Mouse (Mus musculus): ENCODE results near the gene Cpm. TPM values are rescaled to one million over a fixed set of nuclear protein-coding genes. Genes with fewer than 3 reads are reported as not detected.
"Not testable (repeated sequence)": the region's sequence is repeated elsewhere in the genome, so short reads cannot be mapped to it uniquely, and the experiment has no call there.

Cpm gene
- total RNA-seq, 2 experiments from 2014 or later, result 20.3 to 33.2 TPM

DNA sequence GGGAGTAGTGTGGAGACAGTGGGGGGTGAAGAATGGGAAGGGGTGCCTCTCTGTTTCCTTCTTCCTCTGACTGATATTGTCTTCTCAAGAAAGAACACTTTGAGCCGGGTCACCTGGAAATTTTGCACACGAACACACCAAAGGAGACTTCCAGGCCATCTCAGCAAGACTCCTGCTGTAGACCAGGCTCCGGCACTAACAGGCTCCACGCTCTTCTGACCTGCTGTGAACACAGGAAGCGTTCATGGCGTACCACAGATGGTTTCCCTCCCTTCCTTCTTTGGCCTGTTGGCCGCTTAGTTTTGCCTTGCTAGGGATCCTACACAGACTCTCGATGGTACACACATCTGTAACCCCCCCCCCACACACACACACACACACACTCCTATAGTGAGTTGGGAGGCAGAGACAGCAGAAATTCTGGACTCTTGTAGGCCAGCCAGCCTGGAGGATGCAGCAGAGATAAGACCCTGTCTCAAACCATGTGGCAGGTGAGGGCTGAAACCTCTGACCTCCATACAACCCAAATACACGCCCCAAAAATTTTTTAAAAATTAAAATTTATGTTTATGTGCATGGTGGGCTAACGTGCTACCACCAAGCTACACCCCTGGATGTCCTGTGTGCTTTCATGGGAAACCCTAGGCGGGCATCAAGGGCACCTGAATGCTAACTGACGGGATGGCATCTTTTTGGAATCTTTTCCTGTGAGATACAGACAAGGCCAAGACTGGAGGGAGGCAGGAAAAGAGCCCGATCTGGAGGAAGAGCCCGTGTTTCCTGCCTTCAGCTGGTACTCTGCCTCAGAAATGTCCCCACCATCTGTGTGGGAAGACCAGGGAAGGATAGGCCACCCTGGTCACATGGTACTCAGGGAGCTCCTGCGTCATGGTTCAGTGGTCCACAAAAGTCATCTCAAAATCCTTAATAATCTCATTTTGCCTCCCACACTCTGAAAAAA, 23.7 kb upstream of the Cpm start:
- DNase-seq (ENCODE audit: low spot score in 2 of 2), result no peak

GRCm38 (mm10) chr10:117606423-117606822, 22.9 kb upstream of the Cpm start:
- DNase-seq (ENCODE audit: low spot score in 2 of 2), result no peak

DNA sequence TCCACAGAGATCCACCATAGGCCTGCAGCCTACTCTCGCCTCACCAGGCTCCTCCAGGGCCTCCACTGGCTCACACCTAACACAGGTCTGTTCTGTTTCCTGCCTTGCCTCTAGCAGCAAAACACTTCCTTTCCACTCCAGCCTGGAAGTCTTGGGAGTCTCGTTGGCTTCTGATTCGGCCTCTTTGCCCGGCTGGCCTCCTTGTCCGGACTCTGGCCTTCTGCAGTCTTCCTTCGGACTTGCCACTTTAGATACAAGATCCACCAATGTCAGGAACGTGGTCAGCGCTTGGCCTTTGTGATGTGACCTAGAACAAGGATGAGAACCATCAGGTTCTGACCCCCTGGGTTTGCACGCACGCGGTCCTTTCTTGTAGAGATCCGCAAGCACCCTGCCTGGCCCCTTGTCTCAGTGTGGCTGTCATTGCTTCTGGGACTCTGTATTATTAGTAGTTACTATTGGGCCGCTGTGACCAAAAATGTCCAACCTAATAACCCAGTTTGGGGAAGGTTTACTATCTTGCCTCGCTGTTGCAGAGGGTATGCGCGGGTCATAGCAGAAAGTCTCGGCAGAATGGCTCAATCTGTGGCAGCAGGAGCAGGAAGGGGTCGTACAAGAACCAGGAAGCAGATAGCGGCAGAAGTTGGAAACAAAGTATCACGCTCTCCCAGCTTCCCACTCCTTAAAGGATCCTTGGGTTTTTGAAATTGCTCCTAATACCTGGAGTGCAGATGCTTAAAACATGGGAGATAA, 22.1 kb upstream of the Cpm start:
- DNase-seq (ENCODE audit: low spot score in 2 of 2), result no peak

DNA sequence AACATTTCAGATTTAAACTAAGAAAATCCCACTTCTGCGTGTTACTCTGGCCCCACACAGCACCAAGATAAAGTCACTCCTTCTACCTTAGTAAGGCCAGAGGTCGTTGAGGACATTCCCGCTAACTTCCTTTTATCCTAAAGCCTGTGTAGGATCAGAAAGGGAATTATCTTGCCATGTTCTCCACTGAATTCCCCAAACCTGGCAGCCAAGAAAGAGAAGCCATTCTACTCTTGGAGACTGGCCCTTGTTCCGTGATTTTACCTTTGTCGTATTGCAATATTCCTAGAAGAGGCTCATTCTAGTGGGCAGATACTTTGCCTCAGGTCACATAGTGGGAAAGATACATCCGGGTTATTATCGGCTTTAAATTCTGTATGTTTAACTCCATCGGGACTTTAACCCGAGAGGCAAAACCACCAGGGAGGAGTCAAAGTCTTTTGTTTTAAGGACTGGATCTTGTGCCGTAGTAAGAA, 21.5 kb upstream of the Cpm start:
- DNase-seq (ENCODE audit: low spot score in 2 of 2), result no peak

- DNase-seq (ENCODE audit: low spot score in 2 of 2), result no peak
Measured at GRCm38 (mm10) chr10:117608487-117608886, 20.8 kb upstream of the Cpm start.

DNA sequence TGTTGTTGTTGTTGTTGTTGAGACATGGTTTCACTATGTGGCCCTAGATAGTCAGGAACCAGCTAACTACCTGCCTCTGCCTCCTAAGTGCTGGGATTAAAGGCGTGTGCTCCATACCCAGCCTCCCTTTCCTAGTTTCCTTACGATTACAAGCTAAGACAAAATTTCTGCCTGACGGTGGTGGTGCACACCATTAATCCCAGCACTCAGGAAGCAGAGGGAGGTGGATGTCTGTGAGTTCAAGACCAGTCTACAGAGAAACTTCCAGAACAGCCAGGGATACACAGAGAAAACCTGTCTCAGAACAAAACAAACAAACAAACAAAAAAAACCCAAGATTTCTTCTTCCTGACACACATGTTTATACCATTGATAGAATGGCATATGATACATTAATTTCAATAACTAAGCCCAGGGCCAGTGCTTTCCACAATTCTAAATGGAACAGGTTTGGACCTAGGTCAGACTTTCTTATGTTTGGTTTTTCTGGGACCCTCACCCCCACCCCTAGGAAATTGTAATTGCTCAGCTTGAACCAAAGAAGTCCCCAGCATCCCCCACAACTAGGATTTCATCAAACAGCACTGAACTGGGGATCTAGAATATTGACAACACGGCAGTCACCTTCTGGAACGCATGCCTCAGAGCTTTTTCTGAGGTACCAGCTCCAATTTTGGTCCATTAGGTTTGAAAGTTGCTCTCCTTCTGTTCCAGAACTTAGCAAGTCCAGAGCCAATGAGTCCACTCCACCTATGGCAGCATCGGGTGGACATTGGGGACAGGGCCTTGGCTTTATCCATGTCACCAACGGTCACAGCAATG, 20.1 kb upstream of the Cpm start:
- no peak for DNase-seq (ENCODE audit: low spot score in 2 of 2)

GRCm38 (mm10) chr10:117609810-117610090, 19.6 kb upstream of the Cpm start:
- no peak for DNase-seq (ENCODE audit: low spot score in 2 of 2)

DNA sequence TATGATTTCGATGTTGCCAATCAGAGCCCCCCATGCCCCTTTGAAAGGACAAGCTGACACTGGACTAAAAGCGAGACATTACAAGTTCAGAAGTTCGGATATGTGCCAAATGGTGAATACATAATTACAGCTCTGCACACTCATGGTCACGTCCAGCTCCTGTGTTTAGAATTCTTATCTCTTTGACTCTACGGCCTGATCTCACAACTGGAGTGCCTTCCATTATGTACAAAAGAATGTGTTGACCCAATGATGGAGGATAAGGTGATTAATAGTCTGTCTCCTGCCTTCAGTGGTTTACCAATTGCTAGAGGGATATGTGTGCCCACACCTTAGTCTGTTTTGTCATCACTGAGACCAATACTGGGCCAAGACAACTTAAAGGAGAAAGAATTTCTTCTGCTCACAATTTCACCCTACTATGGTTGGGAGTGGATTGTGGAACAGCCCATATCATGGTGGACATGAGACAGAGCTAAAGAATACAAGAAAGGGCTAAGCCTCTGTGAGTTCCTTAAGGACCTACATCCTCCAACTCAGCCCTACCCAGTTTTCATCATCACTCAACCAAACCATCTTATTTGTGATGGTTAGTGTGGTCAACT, 19.0 kb upstream of the Cpm start:
- no peak for DNase-seq (ENCODE audit: low spot score in 2 of 2)

GRCm38 (mm10) chr10:117610794-117611384, 18.4 kb upstream of the Cpm start:
- DNase-seq (ENCODE audit: low spot score in 2 of 2), result no peak

DNA sequence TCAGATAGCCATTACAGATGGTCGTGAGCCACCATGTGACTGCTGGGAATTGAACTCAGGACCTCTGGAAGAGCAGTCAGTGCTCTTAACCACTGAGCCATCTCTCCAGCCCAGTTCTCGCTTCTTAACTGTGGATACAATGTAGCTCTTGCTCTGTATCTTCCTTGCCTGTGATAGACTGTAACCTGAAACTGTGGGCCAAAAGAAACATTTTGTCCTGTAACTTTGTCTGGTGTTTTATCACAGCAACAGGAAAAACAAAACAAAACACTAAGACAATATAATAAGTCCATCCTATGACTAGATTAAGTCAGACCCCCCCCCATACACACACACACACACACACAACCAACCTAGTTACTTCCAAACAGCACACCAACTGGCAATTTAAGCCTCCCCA, 17.8 kb upstream of the Cpm start:
- DNase-seq (ENCODE audit: low spot score in 2 of 2), result no peak

DNA sequence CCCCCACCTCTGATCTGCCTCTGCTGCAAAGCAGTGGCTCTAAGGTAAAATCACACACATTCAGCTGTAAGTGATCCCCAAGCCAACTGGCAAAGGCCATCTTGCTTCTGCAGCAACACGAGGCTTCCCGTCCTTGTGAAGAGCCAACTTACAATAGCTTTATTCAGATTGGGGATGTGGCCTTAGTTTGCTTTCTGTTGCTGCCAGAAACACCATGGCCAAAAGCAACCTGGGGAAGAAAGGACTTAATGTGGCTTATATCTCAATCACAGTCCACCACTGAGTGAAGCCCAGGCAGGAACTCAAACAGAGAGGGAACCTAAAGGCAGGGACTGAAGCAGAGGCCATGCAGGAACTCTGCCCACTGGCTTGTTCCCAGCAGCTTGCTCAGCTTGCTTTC, 17.3 kb upstream of the Cpm start:
- no peak for DNase-seq (ENCODE audit: low spot score in 2 of 2)

DNA sequence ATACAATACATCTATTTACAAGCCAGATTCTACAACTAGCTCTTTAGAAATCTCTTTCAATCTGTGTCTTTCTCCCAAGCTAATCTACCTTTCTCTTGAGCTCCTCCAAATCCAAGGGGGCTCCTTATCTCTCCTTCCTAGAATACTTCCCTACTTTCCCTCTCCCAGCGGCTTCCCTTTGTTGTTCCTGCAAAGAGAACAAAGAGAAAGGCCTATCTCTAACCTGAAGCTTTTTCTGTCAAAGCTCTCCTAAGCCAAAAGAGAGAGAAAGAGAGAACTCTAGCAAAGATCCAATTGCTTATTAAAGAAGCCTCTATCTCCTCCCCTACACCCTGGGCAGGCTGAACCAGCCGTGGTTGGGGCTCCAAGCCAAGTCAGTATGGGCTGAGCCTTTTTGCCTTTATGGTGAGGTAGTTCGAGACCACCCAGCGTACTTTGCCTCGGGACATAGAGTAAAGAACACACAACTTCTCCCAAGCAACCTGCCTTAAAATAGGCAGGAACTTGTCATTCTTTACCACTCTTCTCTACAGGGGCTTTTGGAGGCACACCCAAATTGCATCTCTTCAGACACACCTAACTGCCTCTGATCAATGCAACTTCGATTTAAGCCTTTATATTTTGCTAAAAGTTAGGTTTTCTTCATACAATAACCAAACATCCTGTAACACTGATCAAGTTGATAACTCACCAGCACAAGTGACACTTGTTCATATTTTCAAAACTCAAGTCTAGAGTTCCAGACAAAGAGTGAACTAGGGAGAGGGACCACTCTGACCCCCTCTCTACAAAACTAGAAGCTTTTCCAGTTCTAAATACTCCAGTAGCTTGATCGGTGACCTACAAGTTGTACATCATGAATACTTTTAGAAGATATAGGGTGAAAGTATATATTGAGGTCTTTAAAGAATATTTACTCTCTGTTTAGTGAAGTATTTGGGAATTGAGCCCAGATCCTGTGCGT, 16.4 kb upstream of the Cpm start:
- DNase-seq (ENCODE audit: low spot score in 2 of 2), result no peak

DNA sequence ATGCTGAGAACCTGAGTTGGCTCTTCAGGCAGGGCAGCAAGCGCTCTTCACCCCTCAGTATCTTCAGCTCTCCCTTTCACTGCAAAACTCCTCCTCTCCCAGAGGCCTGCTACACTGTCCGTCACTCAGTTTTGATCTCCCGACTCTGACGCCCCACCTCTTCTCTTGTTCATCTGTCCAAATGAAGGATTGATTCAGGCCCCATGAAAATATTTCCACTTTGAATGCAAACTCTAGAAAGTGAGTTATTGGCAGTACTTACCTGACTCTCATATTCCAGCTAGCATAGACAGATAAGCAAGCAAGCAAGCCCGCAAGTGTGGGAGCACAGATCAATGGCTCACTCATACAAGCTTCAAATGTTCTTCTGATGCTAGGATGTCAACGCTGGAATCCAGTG, 15.3 kb upstream of the Cpm start:
- DNase-seq (ENCODE audit: low spot score in 2 of 2), result no peak

- no peak for DNase-seq (ENCODE audit: low spot score in 2 of 2)
Measured at GRCm38 (mm10) chr10:117614387-117614786, 14.9 kb upstream of the Cpm start.

DNA sequence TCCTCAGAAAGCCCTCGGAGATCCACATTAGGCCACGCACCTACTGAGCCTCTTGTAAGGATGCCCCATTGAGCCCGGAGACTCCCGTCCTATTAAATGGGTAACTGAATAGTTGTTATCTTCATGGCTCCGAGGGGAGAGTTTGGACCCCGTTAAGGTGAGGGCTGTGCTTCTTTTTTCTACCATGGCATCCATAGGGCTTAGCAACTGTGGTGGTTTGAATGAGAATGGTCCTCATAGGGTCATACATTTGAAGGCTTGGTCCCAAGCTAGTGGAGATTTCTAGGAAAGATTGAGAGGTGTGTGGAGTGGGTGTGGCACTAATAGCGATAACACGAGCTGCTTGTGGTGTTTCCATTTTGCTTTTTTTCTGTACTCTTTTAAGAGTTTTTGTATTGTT, 14.1 kb upstream of the Cpm start:
- DNase-seq (ENCODE audit: low spot score in 2 of 2), result no peak

- no peak for DNase-seq (ENCODE audit: low spot score in 2 of 2)
Measured at GRCm38 (mm10) chr10:117615746-117616145, 13.6 kb upstream of the Cpm start.

GRCm38 (mm10) chr10:117616191-117616680, 13.1 kb upstream of the Cpm start:
- no peak for DNase-seq (ENCODE audit: low spot score in 2 of 2)

DNA sequence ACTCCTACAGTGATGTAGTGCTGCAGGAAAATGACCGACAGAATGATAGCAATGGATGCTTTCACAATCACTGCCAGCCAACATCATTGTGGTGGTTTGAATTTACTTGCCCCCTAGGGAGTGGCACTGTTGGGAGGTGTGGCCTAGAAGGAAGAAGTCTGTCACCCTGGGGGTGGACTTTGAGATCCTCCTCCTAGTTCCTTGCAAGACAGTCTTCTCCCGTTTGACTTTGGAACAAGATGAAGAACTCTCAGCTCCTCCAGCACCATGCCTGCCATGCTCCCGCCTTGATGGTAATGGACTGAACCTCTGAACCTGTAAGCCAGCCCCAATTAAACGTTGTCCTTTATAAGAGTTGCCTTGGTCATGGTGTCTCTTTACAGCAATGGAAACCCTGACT, 12.5 kb upstream of the Cpm start:
- not testable (repeated sequence) for DNase-seq (ENCODE audit: low spot score in 2 of 2)
